Mouse (Mus musculus): ENCODE data around the gene Arglu1. TPM values are rescaled to one million over a fixed set of nuclear protein-coding genes. Genes with fewer than 3 reads are reported as not detected.

The Arglu1 gene
- total and polyA plus RNA-seq, 3 experiments, result 35.1 to 135 (median 58.5) TPM

DNA sequence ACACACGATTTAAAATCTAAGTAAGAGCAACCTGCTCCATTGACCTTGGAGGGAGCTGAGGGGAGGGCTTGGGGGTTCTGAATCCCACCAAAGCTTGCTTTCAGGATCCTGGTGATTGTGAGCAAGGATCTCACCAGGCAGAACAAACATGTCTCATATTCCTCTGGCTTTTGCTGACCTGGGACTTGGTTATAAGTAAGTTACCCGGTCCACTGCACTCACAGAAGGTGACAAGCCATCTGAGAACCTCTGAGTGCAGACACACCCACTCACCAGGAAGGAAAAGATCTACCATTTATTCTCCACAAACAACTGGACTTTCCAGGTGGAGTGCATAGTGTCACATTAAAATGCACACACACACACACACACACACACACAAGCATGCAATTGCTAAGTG, 13.3 kb upstream of the Arglu1 start:
- in situ Hi-C loops (cut with MboI; ENCODE audit: low pct_ligation_motif_present, low pct_unique_long_range_greater_than_20kb, low sequenced_read_pairs), result no loop called here

DNA sequence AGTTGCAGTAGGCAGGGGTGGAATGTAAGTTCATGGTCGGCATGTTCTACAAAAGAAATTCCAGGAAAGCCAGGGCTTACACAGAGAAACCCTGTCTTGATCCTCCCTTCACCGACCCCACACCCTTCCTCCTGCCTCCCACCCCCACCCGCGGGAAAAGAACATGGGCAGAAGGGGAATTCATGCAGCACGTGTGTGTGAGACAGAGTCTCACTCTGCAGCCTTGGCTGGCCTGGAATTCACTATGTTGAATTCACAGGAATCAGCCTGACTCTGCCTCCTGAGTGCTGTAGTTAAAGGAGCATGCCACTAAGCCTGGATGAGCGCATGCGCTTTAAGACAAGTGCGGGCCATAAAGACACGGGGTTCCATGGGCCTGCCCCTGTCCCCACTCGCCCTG, 10.5 kb upstream of the Arglu1 start:
- Histone ChIP-seq H3K4me3 (replicated peaks in 1 of 3; ENCODE audit: low read depth in 2 of 3, low read length in 2 of 3, poor library complexity in 1 of 3) (no peak overlapping the region), H3K4me2 (ENCODE audit: insufficient read depth, low read depth, poor library complexity, severe bottlenecking) (no peak overlapping the region), H3K4me1 (ENCODE audit: control insufficient read depth in 1 of 2, insufficient read depth in 2 of 2) (0 out of 4 replicates have a peak, but pooled peaks cover 3% of the 10 kb centered on the region in 2 experiments), H3K27me3 (replicated peaks) (no peaks in the 10 kb centered on the region), H3K27ac (ENCODE audit: insufficient read depth, low read depth) (no peak overlapping the region), H3K79me2 (replicated peaks; ENCODE audit: control insufficient read depth, extremely low read depth, insufficient read depth, poor library complexity, severe bottlenecking) (no peaks in the 10 kb centered on the region), H3K9me3 (replicated peaks; ENCODE audit: low read length) (no peaks in the 10 kb centered on the region), H3K36me3 (replicated peaks in 1 of 2; ENCODE audit: control insufficient read depth in 1 of 2, insufficient read depth in 1 of 2, low read length in 1 of 2) (no peaks in the 10 kb centered on the region), H3K9ac (ENCODE audit: insufficient read depth, low read depth) (no peak overlapping the region)
- in situ Hi-C loops (cut with MboI; ENCODE audit: low pct_ligation_motif_present, low pct_unique_long_range_greater_than_20kb, low sequenced_read_pairs) (no loop called here), dilution Hi-C loops (cut with MboI; ENCODE audit: extremely low pct_ligation_motif_present, extremely low pct_unique_long_range_greater_than_20kb, low sequenced_read_pairs) (no loop called here)
- DNase-seq (ENCODE audit: extremely low read depth), result no peak
- TF ChIP-seq IRF4 (IDR thresholded peaks at IDR 0.05; ENCODE audit: low read depth, low read length) (no peak), ZKSCAN1 (IDR thresholded peaks at IDR 0.05; ENCODE audit: borderline replicate concordance, low read depth, low read length) (no peak), MAX (IDR thresholded peaks at IDR 0.05; ENCODE audit: low read length) (no peak), BHLHE40 (IDR thresholded peaks at IDR 0.05; ENCODE audit: low read depth, low read length) (no peak), MAZ (IDR thresholded peaks at IDR 0.05; ENCODE audit: low read depth, low read length) (no peak), MXI1 (IDR thresholded peaks at IDR 0.05; ENCODE audit: low read depth, low read length) (no peak), ETS1 (conservative IDR thresholded peaks at IDR 0.05; ENCODE audit: low read depth, low read length) (no peak), JUND (conservative IDR thresholded peaks at IDR 0.05; ENCODE audit: low read depth, low read length) (no peak), ELF1 (IDR thresholded peaks at IDR 0.05; ENCODE audit: low read depth, low read length) (no peak), RAD21 (IDR thresholded peaks at IDR 0.05; ENCODE audit: low read depth, low read length) (no peak), EP300 (IDR thresholded peaks at IDR 0.05; ENCODE audit: low read length) (no peak), MAFK (IDR thresholded peaks at IDR 0.05; ENCODE audit: insufficient replicate concordance, low read length) (no peak), CTCF (conservative IDR thresholded peaks at IDR 0.05 in 1 of 2, IDR thresholded peaks at IDR 0.05 in 1 of 2; ENCODE audit: low read depth in 2 of 2, low read length in 2 of 2) (no peak), MYC (IDR thresholded peaks at IDR 0.05; ENCODE audit: low read depth, low read length) (no peak), POLR2AphosphoS2 (IDR thresholded peaks at IDR 0.05; ENCODE audit: low read depth, low read length) (no peak), UBTF (IDR thresholded peaks at IDR 0.05; ENCODE audit: low read depth, low read length) (no peak), MEF2A (IDR thresholded peaks at IDR 0.05; ENCODE audit: borderline replicate concordance, low read depth, low read length) (no peak), CHD2 (IDR thresholded peaks at IDR 0.05; ENCODE audit: low read length) (no peak), USF2 (conservative IDR thresholded peaks at IDR 0.05; ENCODE audit: low read depth, low read length) (no peak), USF1 (IDR thresholded peaks at IDR 0.05; ENCODE audit: low read depth, low read length) (no peak)

More for the DNA sequence above, 13.3 kb upstream of the Arglu1 start:
- TF ChIP-seq UBTF (IDR thresholded peaks at IDR 0.05; ENCODE audit: low read depth, low read length) (no peak), BHLHE40 (IDR thresholded peaks at IDR 0.05; ENCODE audit: low read depth, low read length) (no peak), NRF1 (IDR thresholded peaks at IDR 0.05; ENCODE audit: low read depth, low read length) (no peak), MYC (IDR thresholded peaks at IDR 0.05; ENCODE audit: low read depth, low read length) (no peak), POLR2AphosphoS2 (IDR thresholded peaks at IDR 0.05; ENCODE audit: low read depth, low read length) (no peak), ZMIZ1 (IDR thresholded peaks at IDR 0.05; ENCODE audit: low read depth, low read length) (no peak), RCOR1 (conservative IDR thresholded peaks at IDR 0.05; ENCODE audit: low read depth, low read length) (no peak), NELFE (IDR thresholded peaks at IDR 0.05; ENCODE audit: low read depth, low read length) (no peak), USF2 (conservative IDR thresholded peaks at IDR 0.05; ENCODE audit: low read depth, low read length) (no peak), ELF1 (IDR thresholded peaks at IDR 0.05; ENCODE audit: low read depth, low read length) (no peak), MAX (IDR thresholded peaks at IDR 0.05; ENCODE audit: low read length) (no peak), E2F4 (IDR thresholded peaks at IDR 0.05; ENCODE audit: insufficient replicate concordance, low read depth, low read length) (no peak), JUN (IDR thresholded peaks at IDR 0.05; ENCODE audit: insufficient read depth, low read depth, low read length) (no peak)
- no peak overlapping the region for H3K4me2 ChIP-seq (ENCODE audit: insufficient read depth, low read depth, poor library complexity, severe bottlenecking)
- H3K36me3 ChIP-seq (replicated peaks in 1 of 2; ENCODE audit: control insufficient read depth in 1 of 2, insufficient read depth in 1 of 2, low read length in 1 of 2), result no peaks in the 10 kb centered on the region
- dilution Hi-C loops (cut with MboI; ENCODE audit: extremely low pct_ligation_motif_present, extremely low pct_unique_long_range_greater_than_20kb, low sequenced_read_pairs), result no loop called here
- H3K4me1 ChIP-seq (ENCODE audit: control insufficient read depth in 1 of 2, insufficient read depth in 2 of 2), result 0 out of 4 replicates have a peak, but pooled peaks cover 3% of the 10 kb centered on the region in 2 experiments
- no peaks in the 10 kb centered on the region for H3K79me2 ChIP-seq (replicated peaks; ENCODE audit: control insufficient read depth, extremely low read depth, insufficient read depth, poor library complexity, severe bottlenecking)
- no peaks in the 10 kb centered on the region for H3K27me3 ChIP-seq (replicated peaks)
- no peak overlapping the region for H3K27ac ChIP-seq (ENCODE audit: insufficient read depth, low read depth)
- no peak for DNase-seq (ENCODE audit: extremely low read depth)
- H3K9ac ChIP-seq (ENCODE audit: insufficient read depth, low read depth), result no peak overlapping the region
- no peak overlapping the region for H3K4me3 ChIP-seq (replicated peaks in 1 of 3; ENCODE audit: low read depth in 2 of 3, low read length in 2 of 3, poor library complexity in 1 of 3)
- H3K9me3 ChIP-seq (replicated peaks; ENCODE audit: low read length), result no peaks in the 10 kb centered on the region
